Mouse (Mus musculus): Measurements from ENCODE around the gene Nqo2.
"Not testable (repeated sequence)": the region's sequence is repeated elsewhere in the genome, so short reads cannot be mapped to it uniquely, and the experiment has no call there.

The Nqo2 gene

GRCm38 (mm10) chr13:33964206-33965046, at the start of gene Nqo2:
Gene Nqo2, plus strand, starts transcription at chr13:33964687.
- DNase-seq: peak; percentile 53

DNA sequence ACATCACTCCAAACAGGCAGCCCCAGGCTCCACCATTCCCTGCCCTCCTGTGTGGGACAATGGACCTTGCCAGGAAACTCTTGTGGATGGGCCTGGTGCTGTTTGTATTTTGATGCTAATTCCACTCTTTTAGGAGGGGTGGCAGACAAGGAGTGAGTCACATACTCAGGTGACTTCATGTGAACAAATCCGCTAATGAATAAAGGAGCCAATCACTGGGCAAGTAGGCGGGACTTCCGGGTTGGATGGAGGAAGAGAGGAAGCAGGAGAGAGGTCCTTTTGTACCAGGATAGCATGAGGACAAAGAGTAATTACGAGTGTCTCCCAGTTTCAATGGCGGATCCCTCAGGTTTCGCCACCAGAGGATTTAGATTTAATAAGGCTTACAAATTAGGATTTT, 43.4 kb upstream of the Nqo2 start:
- DNase-seq: no peak

GRCm38 (mm10) chr13:33921699-33922098, 42.8 kb upstream of the Nqo2 start:
- no peak for DNase-seq

DNA sequence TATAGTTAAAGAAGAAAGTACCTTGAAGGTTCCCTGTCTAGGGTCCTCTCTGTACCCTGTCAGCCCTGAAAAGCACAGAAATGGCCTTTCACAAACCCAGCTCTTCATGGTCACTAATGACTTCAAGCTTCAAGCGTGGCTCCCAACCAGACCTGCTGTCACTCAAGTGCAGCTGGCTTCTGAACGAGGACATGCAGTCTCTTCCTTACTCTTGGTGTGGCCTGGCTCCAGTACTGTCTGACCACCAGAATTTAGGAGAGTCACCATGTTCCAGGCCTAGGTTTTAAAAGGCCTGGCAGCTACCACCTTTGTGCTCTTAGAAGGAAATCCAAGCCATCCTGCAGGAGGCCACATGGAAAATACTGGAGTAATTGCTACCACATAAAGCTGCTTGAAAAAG, 34.2 kb upstream of the Nqo2 start:
- DNase-seq: no peak

GRCm38 (mm10) chr13:33930912-33931311, 33.6 kb upstream of the Nqo2 start:
- DNase-seq: no peak

GRCm38 (mm10) chr13:33934743-33935142, 29.7 kb upstream of the Nqo2 start:
- DNase-seq: no peak

- peak; percentile 44 for DNase-seq
Measured at GRCm38 (mm10) chr13:33935465-33936181, 28.9 kb upstream of the Nqo2 start.

DNA sequence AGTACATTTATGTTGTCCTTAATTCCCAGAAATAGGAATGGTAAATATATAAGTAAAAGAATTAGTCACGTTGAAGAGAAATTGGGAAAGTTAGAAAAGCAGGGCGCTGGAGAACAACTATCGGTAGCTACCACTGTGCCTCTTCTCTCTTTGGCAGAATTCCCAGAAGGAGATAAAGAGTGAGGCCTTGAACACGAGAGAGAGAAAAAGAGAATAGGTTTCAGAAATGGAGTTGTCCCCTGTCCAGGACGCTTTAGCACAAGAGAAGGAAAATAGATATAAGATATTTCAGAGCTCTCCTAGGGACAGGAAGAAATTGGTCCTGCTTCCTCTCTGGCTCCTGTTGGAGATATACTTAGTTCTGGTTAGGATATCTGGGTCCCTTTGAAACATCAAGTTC, 27.3 kb upstream of the Nqo2 start:
- no peak for DNase-seq

DNA sequence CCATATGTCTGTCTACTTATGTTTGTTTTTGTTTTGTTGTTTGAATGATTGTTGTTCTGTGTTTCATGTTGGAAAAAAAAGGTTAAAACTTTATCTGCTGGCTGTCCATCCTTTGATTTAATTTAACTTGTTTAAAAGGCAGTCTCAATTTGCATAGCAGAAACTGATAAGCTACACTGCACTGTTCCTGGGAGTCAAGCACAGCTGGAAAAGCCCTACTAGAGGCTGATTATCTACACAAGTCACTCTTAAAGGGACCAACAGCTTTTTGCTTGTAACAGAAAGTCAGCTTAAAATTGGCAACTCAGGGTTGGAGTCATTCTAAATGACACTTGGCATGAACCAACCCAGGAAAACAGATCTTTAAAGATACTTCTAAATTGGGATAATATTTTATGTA, 26.9 kb upstream of the Nqo2 start:
- DNase-seq: not testable (repeated sequence)

GRCm38 (mm10) chr13:33941288-33941808, 23.1 kb upstream of the Nqo2 start:
- DNase-seq: no peak

- DNase-seq: peak; percentile 21
Measured at GRCm38 (mm10) chr13:33942212-33942779, 22.2 kb upstream of the Nqo2 start.

DNA sequence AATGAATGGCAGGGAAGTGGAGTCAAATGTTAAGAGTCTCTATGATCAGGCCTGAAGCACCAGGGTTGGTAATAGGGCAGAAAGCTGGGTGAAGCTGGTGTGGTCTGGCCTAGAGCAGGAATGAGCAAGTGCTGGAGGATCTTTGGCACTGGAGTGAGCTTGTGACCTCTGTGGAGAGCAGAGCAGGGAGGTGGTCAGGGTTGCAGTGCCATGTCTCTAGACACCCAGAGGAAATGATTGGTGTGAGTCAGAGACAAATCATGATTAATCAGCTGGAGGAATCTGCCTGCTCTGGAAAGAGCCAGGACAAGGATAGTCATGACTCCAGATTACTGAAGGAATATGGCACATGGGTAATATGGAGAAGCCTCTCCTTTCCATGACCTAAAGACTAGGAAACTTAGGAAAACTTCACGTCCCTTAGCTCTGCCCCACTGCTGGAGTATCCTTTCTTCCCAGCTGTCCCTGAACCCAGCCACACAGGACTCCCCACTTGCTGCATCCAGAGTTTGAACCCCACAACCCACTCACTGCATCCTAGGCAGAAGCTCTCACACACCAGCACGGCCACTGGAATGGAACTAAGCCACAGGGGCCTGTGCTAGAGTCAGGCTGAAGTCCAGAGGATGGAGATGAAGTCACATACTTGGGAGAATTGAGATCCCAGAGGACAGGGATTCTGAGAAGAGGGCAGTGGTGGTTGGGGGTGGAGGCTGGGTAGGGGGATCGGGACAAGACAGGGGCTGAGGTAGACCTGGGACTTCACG, 13.0 kb upstream of the Nqo2 start:
- DNase-seq: no peak

GRCm38 (mm10) chr13:33952075-33952449, 12.4 kb upstream of the Nqo2 start:
- no peak for DNase-seq

DNA sequence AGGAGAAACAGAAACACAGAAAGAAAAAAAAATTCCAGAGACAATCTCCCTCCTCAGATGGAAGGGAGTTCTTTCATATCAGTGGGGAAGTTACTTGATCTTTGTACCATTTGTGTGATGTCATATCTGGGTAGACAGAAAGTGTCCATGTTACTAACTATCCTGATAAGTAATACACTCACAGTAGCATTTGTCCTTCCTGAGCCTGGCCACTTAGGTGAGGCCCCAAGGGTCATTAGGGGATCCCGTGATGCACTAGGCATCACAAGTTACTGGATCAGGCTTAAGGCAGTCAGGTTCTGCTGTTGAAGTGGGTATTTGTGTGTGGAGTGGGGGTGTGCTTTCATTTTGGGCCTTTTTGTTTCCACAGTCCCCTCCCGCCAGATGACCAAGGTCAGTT, 11.5 kb upstream of the Nqo2 start:
- no peak for DNase-seq

GRCm38 (mm10) chr13:33956571-33957421, 7.7 kb upstream of the Nqo2 start:
- DNase-seq: no peak

DNA sequence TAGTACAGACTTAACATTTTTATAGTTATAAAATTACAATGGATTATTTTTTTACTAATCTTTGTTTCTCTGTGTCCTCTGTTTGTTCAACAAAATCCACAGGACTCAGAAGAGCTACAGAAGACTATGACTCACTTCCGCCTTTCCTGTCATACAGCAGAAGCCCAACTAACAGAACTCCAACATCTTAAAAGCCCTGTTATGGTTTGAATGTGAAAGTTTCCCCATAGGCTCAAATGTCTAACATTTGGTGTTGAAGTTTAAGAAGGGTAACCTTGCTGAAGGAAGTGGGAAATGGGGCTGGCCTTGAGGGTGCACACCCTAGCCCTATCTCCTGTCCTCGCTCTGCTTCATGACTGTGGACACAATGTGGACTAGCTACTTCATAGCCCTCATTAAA, 4.7 kb upstream of the Nqo2 start:
- no peak for DNase-seq

GRCm38 (mm10) chr13:33965056-33966024, 853 bp downstream of the Nqo2 start:
- no peak for DNase-seq

- DNase-seq: no peak
Measured at GRCm38 (mm10) chr13:33966025-33966412, 1.5 kb downstream of the Nqo2 start.

- no peak for DNase-seq
Measured at GRCm38 (mm10) chr13:33966574-33966973, 2.1 kb downstream of the Nqo2 start.

GRCm38 (mm10) chr13:33989625-33990024, 25.1 kb downstream of the Nqo2 start:
- DNase-seq: no peak

- peak; percentile 72 for DNase-seq
Measured at GRCm38 (mm10) chr13:33995197-33995596, 30.7 kb downstream of the Nqo2 start.

Data from right cerebral cortex, postnatal 4 days (tissue).